Mouse (Mus musculus): ENCODE data around the gene Hbp1.

DNA sequence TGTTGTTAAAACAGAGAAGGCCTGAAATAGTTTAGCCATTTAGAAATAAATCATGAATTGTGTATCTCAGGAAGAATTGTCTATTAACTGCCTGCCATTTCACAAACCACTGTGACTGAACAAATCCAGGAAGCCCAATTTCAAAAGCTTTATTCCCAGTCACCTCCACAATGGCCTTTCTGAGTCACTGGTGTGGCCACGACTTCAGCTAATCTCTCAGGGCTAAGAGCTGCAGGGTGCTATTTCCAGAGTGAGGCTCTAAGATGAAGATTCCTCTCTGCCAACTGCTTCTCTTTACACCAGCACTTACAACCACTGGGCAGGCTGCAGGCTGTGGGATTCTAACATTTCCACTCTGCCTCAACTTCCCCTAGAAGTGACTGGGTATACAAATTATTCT is 18.8 kb upstream of the Hbp1 start:
- TF ChIP-seq POLR2A (IDR thresholded peaks at IDR 0.05; ENCODE audit: control insufficient read depth, low read depth, low read length) (no peak), CTCF (IDR thresholded peaks at IDR 0.05; ENCODE audit: control insufficient read depth, insufficient read depth, insufficient replicate concordance, low read depth, low read length) (no peak)

Data from testis, adult 2 months (tissue).